Mouse (Mus musculus): ENCODE measurements around the gene Slx4ip. TPM values are rescaled to one million over a fixed set of nuclear protein-coding genes. Genes with fewer than 3 reads are reported as not detected.

The Slx4ip gene
- polyA plus RNA-seq, 1 experiment from 2014 or later, result 6.6 TPM

DNA sequence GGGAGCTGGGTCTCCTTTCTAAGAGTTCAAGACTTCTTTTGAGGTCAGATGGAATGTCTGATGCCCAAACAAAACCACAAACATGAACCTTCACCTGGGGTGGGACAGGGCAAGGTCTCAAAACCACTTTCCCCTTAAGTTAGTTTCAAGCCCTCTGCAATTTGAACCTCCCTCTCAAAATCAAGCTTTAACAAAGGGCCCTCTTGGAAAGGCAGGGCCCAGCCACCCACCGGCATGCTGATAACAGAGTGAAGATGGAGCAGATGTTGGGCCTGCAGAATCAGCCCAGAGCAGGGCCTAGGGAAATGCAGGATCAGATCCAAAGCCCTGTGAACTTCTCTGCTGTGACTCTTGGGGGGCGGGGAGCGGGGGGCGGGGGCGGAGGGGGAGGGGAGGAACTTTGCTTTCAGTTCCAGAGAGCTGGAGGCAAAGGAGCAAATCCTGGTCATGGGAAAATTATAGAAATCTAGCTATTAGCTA is 206.0 kb downstream of the Slx4ip start:
- no peak for TF ChIP-seq CTCF (IDR thresholded peaks at IDR 0.05)
- in situ Hi-C loops (cut with MboI; ENCODE audit: low pct_unique_long_range_greater_than_20kb), result no loop called here
- no peaks in the 10 kb centered on the region for H3K27me3 ChIP-seq
- ATAC-seq, result no peak
- POLR2A ChIA-PET, result interaction anchor here (0.8 kb wide), 1 partner anchor 8 kb away, joined by 4 read pairs; no protein-coding TSS in a partner anchor
- CTCF ChIA-PET, result interaction anchor here (1.6 to 2.4 kb wide), 3 partner anchors 10 to 16 kb away, joined by 3 to 9 read pairs (median 4); no protein-coding TSS in a partner anchor
- DNase-seq (ENCODE audit: low read depth, low spot score), result no peak

DNA sequence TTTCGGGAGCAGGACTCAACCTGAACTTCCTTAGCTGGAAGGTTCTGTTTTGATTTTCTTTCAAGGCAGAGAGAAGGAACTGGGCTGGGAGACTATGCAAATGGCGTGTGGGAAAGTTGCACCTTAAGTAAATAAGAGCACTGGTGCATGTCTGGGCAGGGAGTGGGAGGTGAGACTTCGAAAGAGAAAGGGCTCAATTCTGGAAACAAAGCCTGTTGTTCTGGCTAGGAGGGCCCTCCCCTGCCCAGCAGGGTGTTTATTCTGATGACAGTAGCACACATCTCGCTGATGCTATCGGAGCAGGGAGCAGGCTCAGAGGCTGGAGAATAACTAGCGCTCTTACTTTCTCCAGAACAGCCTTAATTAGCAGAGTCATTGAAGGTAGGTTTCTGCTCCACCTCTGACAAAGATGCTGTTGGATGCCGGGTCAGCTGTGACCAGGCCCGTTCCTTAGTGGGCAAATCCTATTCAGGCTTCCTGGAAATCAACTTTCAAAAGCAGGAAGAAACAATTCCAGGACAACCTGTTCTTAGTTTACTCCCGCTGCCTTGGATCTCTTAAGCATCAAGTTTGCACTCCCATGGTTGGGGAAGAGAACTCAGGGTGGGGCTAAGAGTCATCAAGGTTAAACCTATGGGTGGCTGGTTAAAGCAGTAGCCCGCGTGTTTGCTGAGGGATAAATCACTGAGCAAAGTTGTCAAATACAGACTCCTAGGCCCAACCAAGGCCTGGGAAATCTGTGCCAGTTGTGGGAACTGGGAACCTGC is 207.4 kb downstream of the Slx4ip start:
- in situ Hi-C loops (cut with MboI; ENCODE audit: low pct_unique_long_range_greater_than_20kb), result no loop called here
- H3K27me3 ChIP-seq, result no peaks in the 10 kb centered on the region
- POLR2A ChIA-PET, result no interaction called here
- TF ChIP-seq CTCF (IDR thresholded peaks at IDR 0.05), result no peak
- CTCF ChIA-PET, result no interaction called here
- DNase-seq (ENCODE audit: low read depth, low spot score) (no peak), ATAC-seq (no peak)

DNA sequence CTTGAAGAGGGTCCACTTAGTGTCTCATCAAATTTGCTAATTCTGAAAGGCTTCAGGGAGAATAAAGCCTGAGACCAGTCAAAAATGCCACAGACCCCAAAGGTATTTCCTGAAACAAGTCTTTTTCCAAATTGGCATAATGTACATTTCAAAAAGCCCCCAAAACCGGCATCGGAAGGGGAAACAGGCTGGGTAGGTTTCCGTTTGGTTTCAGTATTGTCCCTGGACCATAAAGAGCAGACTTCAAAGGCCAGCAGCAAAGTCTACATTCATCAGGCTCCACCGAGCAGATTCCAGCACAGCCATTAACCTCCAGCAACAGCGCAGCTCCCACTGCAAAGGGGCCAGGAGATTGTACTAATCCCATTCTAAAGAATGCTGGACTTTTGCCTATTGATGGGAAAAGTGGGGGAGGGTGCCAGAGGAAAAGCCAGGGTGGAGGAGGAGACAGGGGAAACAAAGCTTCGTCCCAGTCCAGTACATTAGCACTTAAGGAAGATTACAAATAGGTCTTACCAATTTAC is 208.3 kb downstream of the Slx4ip start:
- POLR2A ChIA-PET, result no interaction called here
- ATAC-seq (no peak), DNase-seq (ENCODE audit: low read depth, low spot score) (no peak)
- H3K27me3 ChIP-seq, result no peaks in the 10 kb centered on the region
- TF ChIP-seq CTCF (IDR thresholded peaks at IDR 0.05), result no peak
- CTCF ChIA-PET, result interaction anchor here (4.9 kb wide), 1 partner anchor 14 kb away, joined by 32 read pairs; no protein-coding TSS in a partner anchor
- in situ Hi-C loops (cut with MboI; ENCODE audit: low pct_unique_long_range_greater_than_20kb), result no loop called here

DNA sequence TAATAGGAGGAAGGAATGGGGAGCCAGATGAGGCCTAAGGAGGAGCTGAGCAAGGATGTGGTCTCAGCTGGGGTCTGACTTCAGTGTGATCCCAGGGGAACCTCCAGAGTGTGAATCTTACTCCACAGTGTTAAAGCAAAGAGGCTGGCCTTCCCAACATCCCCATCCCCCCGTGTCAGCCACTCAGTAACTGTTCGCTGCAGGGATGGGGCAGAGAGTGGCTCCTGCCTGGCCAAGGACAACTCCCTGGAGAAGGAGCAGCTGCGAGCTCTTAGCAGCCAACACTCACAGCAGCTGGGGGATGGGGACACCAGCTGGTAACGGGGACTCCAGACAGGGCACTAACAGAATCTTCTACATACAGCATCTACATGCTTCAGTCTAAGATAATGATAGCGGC is 210.1 kb downstream of the Slx4ip start:
- ChIA-PET POLR2A (interaction anchor here (1.2 kb wide), 1 partner anchor 8 kb away, joined by 3 read pairs; no protein-coding TSS in a partner anchor), CTCF (interaction anchor here (1.5 to 4.9 kb wide), 2 partner anchors 8 to 12 kb away, joined by 3 to 32 read pairs; no protein-coding TSS in a partner anchor)
- TF ChIP-seq CTCF (IDR thresholded peaks at IDR 0.05), result no peak
- no peaks in the 10 kb centered on the region for H3K27me3 ChIP-seq
- ATAC-seq (no peak), DNase-seq (ENCODE audit: low read depth, low spot score) (no peak)
- in situ Hi-C loops (cut with MboI; ENCODE audit: low pct_unique_long_range_greater_than_20kb), result no loop called here

DNA sequence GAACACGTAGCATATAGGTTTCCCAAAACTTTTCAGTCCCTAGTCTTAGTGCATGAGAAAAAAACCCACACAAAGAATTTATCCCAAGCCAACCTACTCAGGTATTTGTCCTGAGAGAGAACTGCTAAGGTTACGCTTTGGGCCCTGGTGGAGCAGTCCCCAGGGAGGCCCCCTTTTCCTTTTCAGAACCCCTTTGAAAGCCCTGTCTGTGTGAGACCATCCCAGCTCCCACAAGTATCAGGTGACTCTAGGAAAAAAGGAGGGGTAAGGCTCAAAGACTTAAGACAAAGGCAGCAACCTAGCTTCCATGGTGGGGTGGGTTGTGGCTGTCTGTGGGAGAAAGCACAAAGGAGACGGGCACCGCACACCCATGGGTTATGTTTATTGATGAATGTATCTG is 216.2 kb downstream of the Slx4ip start:
- in situ Hi-C loops (cut with MboI; ENCODE audit: low pct_unique_long_range_greater_than_20kb), result loop anchor here (5.0 kb wide), 2 partner anchors 105 to 190 kb away; no protein-coding TSS in a partner anchor
- DNase-seq (ENCODE audit: low read depth, low spot score) (no peak), ATAC-seq (no peak)
- no peak for TF ChIP-seq CTCF (IDR thresholded peaks at IDR 0.05)
- ChIA-PET POLR2A (no interaction called here), CTCF (interaction anchor here (0.6 kb wide), 1 partner anchor 864 kb away, joined by 3 read pairs; no protein-coding TSS in a partner anchor)
- no peaks in the 10 kb centered on the region for H3K27me3 ChIP-seq

DNA sequence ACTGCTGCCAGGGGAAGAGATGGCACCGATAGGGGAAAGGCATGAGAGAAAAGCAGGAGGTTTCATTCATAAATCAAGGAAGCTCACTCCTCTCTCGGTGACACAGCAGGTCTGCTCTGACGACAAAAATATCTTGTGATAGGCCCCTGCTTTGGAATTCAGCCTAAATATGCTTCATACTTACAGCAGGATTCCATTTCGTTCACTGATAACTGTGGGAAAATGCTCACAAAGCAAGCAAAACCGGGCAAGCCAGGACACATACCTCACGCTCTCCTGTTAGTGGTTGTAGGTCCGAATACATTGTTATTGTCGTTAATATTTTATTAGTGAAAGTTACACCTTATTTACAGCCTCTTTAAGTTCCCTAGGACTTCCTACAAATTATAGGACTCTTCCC is 216.9 kb downstream of the Slx4ip start:
- H3K27me3 ChIP-seq, result no peaks in the 10 kb centered on the region
- POLR2A ChIA-PET, result no interaction called here
- CTCF ChIA-PET, result interaction anchor here (0.6 kb wide), 1 partner anchor 863 kb away, joined by 3 read pairs; no protein-coding TSS in a partner anchor
- ATAC-seq (no peak), DNase-seq (ENCODE audit: low read depth, low spot score) (no peak)
- in situ Hi-C loops (cut with MboI; ENCODE audit: low pct_unique_long_range_greater_than_20kb), result loop anchor here (5.0 kb wide), 2 partner anchors 106 to 191 kb away; no protein-coding TSS in a partner anchor
- TF ChIP-seq CTCF (IDR thresholded peaks at IDR 0.05), result no peak

DNA sequence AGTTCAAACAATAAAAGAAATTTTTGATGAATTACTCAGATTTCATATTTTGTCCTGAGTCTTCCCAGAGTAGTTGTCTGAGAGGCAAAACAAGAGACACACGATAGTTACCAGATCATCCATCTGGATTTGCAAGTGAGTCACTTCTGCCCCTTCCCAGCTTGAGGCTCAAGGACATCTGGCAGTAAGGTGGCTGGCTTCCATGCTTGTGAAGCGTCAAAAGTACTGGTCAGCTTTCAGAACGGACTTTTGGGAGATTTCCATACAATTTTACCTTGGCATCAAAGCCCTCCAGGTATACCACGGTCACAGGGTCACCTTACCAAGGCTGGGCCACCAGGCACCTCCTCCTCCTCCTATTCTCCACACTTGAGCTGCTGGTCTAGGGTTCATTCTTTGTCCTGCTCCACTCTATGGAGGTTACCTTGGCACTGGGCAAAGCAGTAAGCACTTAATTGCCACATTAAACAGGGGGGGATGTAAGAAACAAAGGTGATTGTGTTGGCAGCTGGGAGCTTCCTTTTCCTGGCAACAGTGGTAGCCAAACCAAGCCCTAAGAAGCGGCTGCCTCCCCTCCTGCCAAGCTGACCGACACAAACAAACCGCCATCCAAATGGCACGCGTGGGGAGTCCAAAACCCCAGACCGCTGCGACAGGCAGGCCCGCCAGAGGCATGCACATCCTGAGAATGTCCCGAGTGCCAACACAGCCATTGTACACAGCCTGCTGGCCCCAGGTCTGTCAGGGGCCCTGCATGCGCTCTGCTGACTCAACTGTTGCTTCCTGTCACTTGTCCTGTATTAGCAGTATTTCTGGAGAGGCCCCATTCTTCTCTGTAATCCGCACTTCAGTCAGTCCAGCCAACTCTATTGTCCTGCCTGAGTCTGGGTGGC is 218.5 kb downstream of the Slx4ip start:
- ATAC-seq, result no peak

DNA sequence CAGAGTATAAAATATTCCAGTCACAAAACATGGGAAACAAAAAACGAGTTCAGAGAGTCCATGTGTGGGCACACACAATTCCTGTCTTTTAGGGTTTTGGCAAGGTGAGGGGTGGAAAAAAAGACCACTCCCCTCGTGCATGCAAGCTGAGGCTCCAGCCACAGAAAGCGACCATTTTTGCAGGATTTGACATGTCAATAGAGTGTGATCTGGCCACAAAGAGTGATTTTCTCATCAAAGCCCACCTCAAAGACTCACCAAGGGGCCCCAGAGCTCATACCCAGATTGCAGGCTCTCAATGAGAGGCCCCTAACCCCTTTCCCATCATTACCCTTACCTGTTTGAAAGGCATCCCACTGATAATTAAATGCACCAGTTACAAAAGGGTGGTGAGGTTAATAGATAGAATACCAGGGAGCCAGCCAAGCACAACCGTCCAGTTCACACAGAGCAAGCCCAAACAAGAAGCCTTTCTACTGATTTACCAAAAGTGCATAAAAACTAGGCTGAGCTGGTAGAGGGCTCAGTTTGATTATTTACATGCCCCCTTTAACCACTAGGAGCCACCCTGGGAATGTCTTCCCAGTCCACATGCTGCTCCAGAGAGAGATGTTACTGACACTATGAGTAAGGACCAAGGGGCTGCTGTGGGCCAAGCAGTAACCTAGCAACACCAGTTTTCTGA is 219.3 kb downstream of the Slx4ip start:
- ATAC-seq (peak; percentile 44), DNase-seq (ENCODE audit: low read depth, low spot score) (no peak)
- in situ Hi-C loops (cut with MboI; ENCODE audit: low pct_unique_long_range_greater_than_20kb), result loop anchor here (10.0 kb wide), 1 partner anchor 304 kb away; no protein-coding TSS in a partner anchor

More for the DNA sequence above, 218.5 kb downstream of the Slx4ip start:
- ChIA-PET CTCF (interaction anchor here (0.9 to 6.2 kb wide), 7 partner anchors 8 to 596 kb away, joined by 3 to 32 read pairs (median 3); no protein-coding TSS in a partner anchor), POLR2A (interaction anchor here (0.6 kb wide), 1 partner anchor 623 kb away, joined by 3 read pairs; no protein-coding TSS in a partner anchor)
- no peaks in the 10 kb centered on the region for H3K27me3 ChIP-seq
- in situ Hi-C loops (cut with MboI; ENCODE audit: low pct_unique_long_range_greater_than_20kb), result loop anchor here (5.0 to 10.0 kb wide), 3 partner anchors 107 to 305 kb away; no protein-coding TSS in a partner anchor
- no peak for DNase-seq (ENCODE audit: low read depth, low spot score)
- no peak for TF ChIP-seq CTCF (IDR thresholded peaks at IDR 0.05)

More for the DNA sequence above, 219.3 kb downstream of the Slx4ip start:
- H3K27me3 ChIP-seq, result no peaks in the 10 kb centered on the region
- ChIA-PET POLR2A (no interaction called here), CTCF (interaction anchor here (1.0 to 6.2 kb wide), 6 partner anchors 8 to 595 kb away, joined by 3 to 32 read pairs (median 3); no protein-coding TSS in a partner anchor)
- TF ChIP-seq CTCF (IDR thresholded peaks at IDR 0.05), result no peak
